Mouse (Mus musculus) embryonic facial prominence, embryonic 11.5 days (tissue): ENCODE measurements at regions not wholly inside any gene's neighbourhood (a gene's known extent, or its start where the extent isn't known, plus 50 kb on each side); places are given as distances from the start of the nearest gene placed in this dataset.
"Not testable (repeated sequence)": the region's sequence is repeated elsewhere in the genome, so short reads cannot be mapped to it uniquely, and the experiment has no call there.

Experiments used
- ATAC-seq: fragments of 200-750 bp; cut with Nextera tagmentation; replicated peaks from 2 replicates; pipeline ENCODE4 v1.8.0; 2017; ENCODE audit warnings: low read depth; ENCODE audit not compliant: insufficient number of reproducible peaks, low FRiP score, low TSS enrichment
- DNase-seq: peaks from one replicate; pipeline ENCODE4 v3.0.0-alpha.2; 2015; ENCODE audit warnings: low spot score
- H3K27ac ChIP-seq: fragments of 300-500 bp; sonication (generic); replicated peaks from 2 replicates; pipeline ENCODE4 v1.5.1; 2014; ENCODE audit warnings: mild to moderate bottlenecking, low read depth, low read length, control low read depth
- H3K27me3 ChIP-seq: fragments of 300-500 bp; sonication (generic); 2 replicates; pipeline ENCODE4 v1.6.1; 2014; ENCODE audit warnings: mild to moderate bottlenecking, low read length, moderate library complexity, mixed read lengths; ENCODE audit not compliant: control insufficient read depth, insufficient read depth
- H3K36me3 ChIP-seq: fragments of 300-500 bp; sonication (generic); replicated peaks from 2 replicates; pipeline ENCODE4 v1.6.1; 2014; ENCODE audit warnings: low read depth, mild to moderate bottlenecking, low read length, moderate library complexity, mixed read lengths; ENCODE audit not compliant: control insufficient read depth, insufficient read depth
- H3K4me1 ChIP-seq: fragments of 300-500 bp; sonication (generic); 2 replicates; pipeline ENCODE4 v1.6.1; 2014; ENCODE audit warnings: low read length, mixed read lengths; ENCODE audit not compliant: control insufficient read depth, insufficient read depth
- H3K4me2 ChIP-seq: fragments of 300-500 bp; sonication (generic); 2 replicates; pipeline ENCODE4 v1.6.1; 2014; ENCODE audit warnings: low read depth, mild to moderate bottlenecking, control low read depth, low read length, moderate library complexity
- H3K4me3 ChIP-seq: fragments of 300-500 bp; sonication (generic); 2 replicates; pipeline ENCODE4 v1.5.1; 2014; ENCODE audit warnings: low read depth, low read length, control low read depth
- H3K9ac ChIP-seq: fragments of 300-500 bp; sonication (generic); replicated peaks from 2 replicates; pipeline ENCODE4 v1.6.1; 2014; ENCODE audit warnings: mild to moderate bottlenecking, control low read depth, low read length
- H3K9me3 ChIP-seq: fragments of 300-500 bp; sonication (generic); replicated peaks from 2 replicates; pipeline ENCODE4 v1.6.1; 2016; ENCODE audit warnings: mild to moderate bottlenecking, low read length, inconsistent platforms, mixed read lengths; ENCODE audit not compliant: control insufficient read depth
- WGBS: fragments of 180-500 bp; shearing (Covaris S2); extraction: QIAGEN DNeasy Blood & Tissue Kit; methylation state at CpG from one replicate; pipeline ENCODE4 v1.1.7; 2014; 5-methylcytosine and 5-hydroxymethylcytosine counted together

GRCm38 (mm10) chr7:69167456-69167855, 418.4 kb upstream of the Arrdc4 start:
- no peak for ATAC-seq
- 29% methylated on average over 2 of the region's 2 CpGs for WGBS
- H3K27me3 ChIP-seq = no peaks in the 10 kb centered on the region
- no peaks in the 10 kb centered on the region for H3K36me3 ChIP-seq
- no peak overlapping the region for H3K4me3 ChIP-seq
- H3K4me1 ChIP-seq = no peaks in the 10 kb centered on the region
- H3K9ac ChIP-seq = no peak overlapping the region
- no peaks in the 10 kb centered on the region for H3K9me3 ChIP-seq
- peak; percentile 76 for DNase-seq
- H3K27ac ChIP-seq = no peak overlapping the region
- no peak overlapping the region for H3K4me2 ChIP-seq

- no peak overlapping the region for H3K4me2 ChIP-seq
- H3K27me3 ChIP-seq = no peaks in the 10 kb centered on the region
- 23% methylated on average over 4 of the region's 4 CpGs for WGBS
- H3K4me3 ChIP-seq = no peak overlapping the region
- DNase-seq = peak; percentile 60
- no peaks in the 10 kb centered on the region for H3K36me3 ChIP-seq
- H3K27ac ChIP-seq = no peak overlapping the region
- no peaks in the 10 kb centered on the region for H3K9me3 ChIP-seq
- no peak for ATAC-seq
- no peaks in the 10 kb centered on the region; the same call in 1 of the 2 replicates for H3K4me1 ChIP-seq
- no peak overlapping the region for H3K9ac ChIP-seq
Measured at GRCm38 (mm10) chr7:69161916-69162315, 412.9 kb upstream of the Arrdc4 start.

- no peak overlapping the region for H3K4me3 ChIP-seq
- H3K9me3 ChIP-seq = no peaks in the 10 kb centered on the region
- WGBS = 71% methylated on average over 3 of the region's 3 CpGs
- H3K36me3 ChIP-seq = no peaks in the 10 kb centered on the region
- peak; percentile 47 for DNase-seq
- no peak overlapping the region for H3K27ac ChIP-seq
- H3K4me1 ChIP-seq = no peaks in the 10 kb centered on the region
- ATAC-seq = no peak
- H3K9ac ChIP-seq = no peak overlapping the region
- H3K27me3 ChIP-seq = no peaks in the 10 kb centered on the region
- H3K4me2 ChIP-seq = no peak overlapping the region
Measured at GRCm38 (mm10) chr7:69142351-69142750, 393.3 kb upstream of the Arrdc4 start.

DNA sequence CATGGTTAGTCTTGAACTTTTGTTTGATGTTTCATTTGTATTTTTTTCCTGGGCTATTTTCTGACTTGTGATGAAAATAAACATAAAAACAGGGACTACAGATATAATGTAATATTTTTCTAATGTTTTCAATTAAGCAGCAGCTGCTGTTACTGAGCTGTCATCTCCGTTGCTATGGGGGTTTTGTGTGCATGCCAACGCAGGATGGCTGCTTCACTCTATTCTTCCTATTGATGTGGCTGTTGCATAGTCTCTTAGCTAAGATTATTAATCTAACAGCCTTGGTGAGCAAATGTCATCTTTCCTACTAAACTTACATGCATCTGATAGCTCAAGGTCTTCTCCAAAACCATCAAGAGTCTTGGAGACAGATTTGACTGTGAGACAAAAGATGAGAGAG, 384.4 kb upstream of the Arrdc4 start:
- Histone ChIP-seq H3K4me3 (no peak overlapping the region), H3K9ac (no peak overlapping the region), H3K36me3 (no peaks in the 10 kb centered on the region), H3K4me2 (no peak overlapping the region), H3K27me3 (no peaks in the 10 kb centered on the region), H3K9me3 (no peaks in the 10 kb centered on the region), H3K4me1 (no peaks in the 10 kb centered on the region), H3K27ac (no peak overlapping the region)
- ATAC-seq (no peak), DNase-seq (no peak)
- WGBS = 74% methylated on average over 2 of the region's 2 CpGs

- H3K4me1 ChIP-seq, H3K4me3 ChIP-seq, H3K4me2 ChIP-seq, H3K36me3 ChIP-seq, H3K9ac ChIP-seq, H3K27ac ChIP-seq, DNase-seq, ATAC-seq, H3K9me3 ChIP-seq, H3K27me3 ChIP-seq: not testable (repeated sequence)
- WGBS = 83% methylated on average over 1 of the region's 4 CpGs
Measured at GRCm38 (mm10) chr7:69101770-69102169, 352.7 kb upstream of the Arrdc4 start.

DNA sequence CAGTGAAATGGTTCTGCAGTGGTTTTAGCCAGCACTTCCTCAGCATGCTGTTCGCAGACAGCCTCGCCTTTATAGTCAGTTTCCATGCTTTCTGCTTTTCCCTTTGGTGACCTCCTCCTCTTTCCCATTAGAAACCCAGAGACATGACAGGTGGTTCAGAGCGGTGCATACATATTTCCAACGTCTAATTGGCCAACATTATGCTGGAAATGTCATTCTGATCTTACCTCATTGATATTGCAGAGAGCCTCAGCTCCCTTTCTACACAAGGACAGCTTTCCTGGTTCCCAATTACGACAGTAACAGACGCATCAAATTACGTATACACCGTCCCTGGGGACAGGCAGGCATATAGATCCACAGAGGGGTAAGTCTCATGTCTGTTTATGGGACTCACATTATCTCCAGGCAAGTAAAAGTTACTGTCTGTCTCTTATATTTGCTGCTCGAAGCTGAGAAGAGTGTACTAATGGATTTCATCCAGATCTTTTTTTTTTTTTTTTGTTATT, 348.6 kb upstream of the Arrdc4 start:
- peak; percentile 12 for DNase-seq
- no peak for ATAC-seq

GRCm38 (mm10) chr7:69074780-69075179, 325.7 kb upstream of the Arrdc4 start:
- 89% methylated on average over 7 of the region's 7 CpGs for WGBS
- H3K4me1 ChIP-seq = no peaks in the 10 kb centered on the region
- DNase-seq (no peak), ATAC-seq (no peak)
- no peak overlapping the region for H3K4me3 ChIP-seq
- H3K27ac ChIP-seq = no peak overlapping the region
- H3K4me2 ChIP-seq = no peak overlapping the region
- no peaks in the 10 kb centered on the region for H3K27me3 ChIP-seq
- H3K9me3 ChIP-seq = no peaks in the 10 kb centered on the region
- H3K9ac ChIP-seq = no peak overlapping the region
- no peaks in the 10 kb centered on the region for H3K36me3 ChIP-seq

More for the DNA sequence above, 348.6 kb upstream of the Arrdc4 start:
- H3K27me3 ChIP-seq = no peaks in the 10 kb centered on the region
- WGBS = 44% methylated on average over 9 of the region's 9 CpGs
- no peak overlapping the region for H3K9ac ChIP-seq
- no peaks in the 10 kb centered on the region for H3K9me3 ChIP-seq
- H3K4me1 ChIP-seq = no peaks in the 10 kb centered on the region
- H3K36me3 ChIP-seq = no peaks in the 10 kb centered on the region
- no peak overlapping the region for H3K4me2 ChIP-seq
- H3K4me3 ChIP-seq = no peak overlapping the region
- H3K27ac ChIP-seq = no peak overlapping the region

- 85% methylated on average over 5 of the region's 5 CpGs for WGBS
- no peak overlapping the region for H3K9ac ChIP-seq
- no peak overlapping the region for H3K27ac ChIP-seq
Measured at GRCm38 (mm10) chr7:69062994-69063393, 314.0 kb upstream of the Arrdc4 start.

More at GRCm38 (mm10) chr7:69062994-69063393, 314.0 kb upstream of the Arrdc4 start:
- DNase-seq = no peak
- no peak for ATAC-seq
- Histone ChIP-seq H3K4me2 (no peak overlapping the region), H3K4me1 (no peaks in the 10 kb centered on the region), H3K36me3 (no peaks in the 10 kb centered on the region), H3K4me3 (no peak overlapping the region), H3K27me3 (no peaks in the 10 kb centered on the region), H3K9me3 (no peaks in the 10 kb centered on the region)
